Mouse (Mus musculus) myocyte (in vitro differentiated cells): ENCODE data around the gene Selp. TPM values are rescaled to one million over a fixed set of nuclear protein-coding genes. Genes with fewer than 3 reads are reported as not detected.

Experiments used
- H3K27me3 ChIP-seq: one replicate; pipeline ENCODE4 v1.6.1; 2011; ENCODE audit not compliant: control insufficient read depth, insufficient read depth, insufficient read length
- H3K36me3 ChIP-seq: one replicate; pipeline ENCODE4 v1.6.1; 2011; ENCODE audit not compliant: control insufficient read depth, insufficient read depth
- H3K4me2 ChIP-seq: one replicate; pipeline ENCODE4 v1.6.1; 2011; ENCODE audit warnings: low read depth, control low read depth
- H3K4me3 ChIP-seq: one replicate; pipeline ENCODE4 v1.5.1; 2011; ENCODE audit warnings: mild to moderate bottlenecking, control low read depth, moderate library complexity
- H3K79me2 ChIP-seq: one replicate; pipeline ENCODE4 v1.6.1; 2011; ENCODE audit not compliant: control insufficient read depth, insufficient read depth
- H3ac ChIP-seq: one replicate; pipeline ENCODE4 v1.6.1; 2011; ENCODE audit not compliant: control insufficient read depth, insufficient read length
- CEBPB ChIP-seq: IDR thresholded peaks from 2 replicates; pipeline ENCODE4 v1.6.1; 2011; ENCODE audit warnings: mild to moderate bottlenecking, moderate library complexity; ENCODE audit not compliant: poor library complexity, insufficient read depth, severe bottlenecking
- E2F4 ChIP-seq: IDR thresholded peaks from one replicate; pipeline ENCODE4 v1.6.1; 2011; ENCODE audit warnings: mild to moderate bottlenecking, control low read depth, moderate library complexity; ENCODE audit not compliant: insufficient read depth
- MAX ChIP-seq: IDR thresholded peaks from one replicate; pipeline ENCODE4 v1.6.1; 2011; ENCODE audit warnings: low read depth, mild to moderate bottlenecking, control low read depth
- MYOD1 ChIP-seq, 3 experiments: IDR thresholded peaks; one replicate each; pipeline ENCODE4 v1.6.1; 2011; ENCODE audit warnings: control low read depth in 2 of 3, low read depth in 2 of 3, mild to moderate bottlenecking in 2 of 3, moderate library complexity in 1 of 3; ENCODE audit not compliant: insufficient read length in 2 of 3, control insufficient read depth in 1 of 3
- MYOG ChIP-seq, 3 experiments: IDR thresholded peaks; one replicate each; pipeline ENCODE4 v1.6.1; 2011; ENCODE audit warnings: control low read depth in 2 of 3, low read depth in 2 of 3, mild to moderate bottlenecking in 2 of 3; ENCODE audit not compliant: insufficient read length in 2 of 3, control insufficient read depth in 1 of 3, insufficient read depth in 1 of 3
- POLR2A ChIP-seq: IDR thresholded peaks from one replicate; pipeline ENCODE4 v1.6.1; 2011; ENCODE audit warnings: low read depth, mild to moderate bottlenecking, control low read depth, moderate library complexity; ENCODE audit not compliant: insufficient read length
- POLR2AphosphoS2 ChIP-seq: IDR thresholded peaks from one replicate; pipeline ENCODE4 v1.6.1; 2011; ENCODE audit warnings: low read depth, control low read depth; ENCODE audit not compliant: insufficient read length
- REST ChIP-seq: IDR thresholded peaks from one replicate; pipeline ENCODE4 v1.6.1; 2011; ENCODE audit warnings: mild to moderate bottlenecking, control low read depth, moderate library complexity; ENCODE audit not compliant: insufficient read depth, insufficient read length
- SRF ChIP-seq: IDR thresholded peaks from one replicate; pipeline ENCODE4 v1.6.1; 2011; ENCODE audit warnings: low read depth; ENCODE audit not compliant: control insufficient read depth, insufficient read length
- TCF12 ChIP-seq: IDR thresholded peaks from one replicate; pipeline ENCODE4 v1.6.1; 2011; ENCODE audit warnings: mild to moderate bottlenecking, control low read depth; ENCODE audit not compliant: poor library complexity, insufficient read depth, severe bottlenecking
- TCF3 ChIP-seq: IDR thresholded peaks from one replicate; pipeline ENCODE4 v1.6.1; 2011; ENCODE audit warnings: low read depth, control low read depth; ENCODE audit not compliant: insufficient read length
- USF1 ChIP-seq: IDR thresholded peaks from one replicate; pipeline ENCODE4 v1.6.1; 2011; ENCODE audit warnings: low read depth, mild to moderate bottlenecking, control low read depth, moderate library complexity
- polyA plus RNA-seq: library from polyadenylated mRNA; unstranded; fragments of >200 nt; fragmentation: generic; extraction: Trizol; gene quantifications from one replicate; pipeline ENCODE4 v1.2.1, GENCODE M21; 2012; ENCODE audit warnings: missing spikeins

Selp gene
- polyA plus RNA-seq, 1 experiment: 0.14 TPM

DNA sequence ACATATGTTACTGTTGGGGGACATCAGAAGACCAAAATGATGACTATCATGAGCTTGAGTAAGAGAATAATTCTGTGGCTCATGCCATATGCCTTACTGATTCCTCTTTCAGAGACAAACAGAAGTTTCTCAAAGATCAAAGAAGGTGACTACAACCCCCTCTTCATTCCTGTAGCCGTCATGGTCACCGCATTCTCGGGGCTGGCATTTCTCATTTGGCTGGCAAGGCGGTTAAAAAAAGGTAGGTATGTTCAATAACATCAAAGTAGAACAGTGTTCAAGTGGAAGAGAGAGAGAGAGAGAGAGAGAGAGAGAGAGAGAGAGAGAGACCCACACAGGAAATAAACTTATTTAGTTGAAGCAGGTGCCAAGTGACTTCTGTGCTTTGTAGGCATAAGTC lies 43.1 kb upstream of the Selp start:
- no peaks in the 10 kb centered on the region for H3K27me3 ChIP-seq

DNA sequence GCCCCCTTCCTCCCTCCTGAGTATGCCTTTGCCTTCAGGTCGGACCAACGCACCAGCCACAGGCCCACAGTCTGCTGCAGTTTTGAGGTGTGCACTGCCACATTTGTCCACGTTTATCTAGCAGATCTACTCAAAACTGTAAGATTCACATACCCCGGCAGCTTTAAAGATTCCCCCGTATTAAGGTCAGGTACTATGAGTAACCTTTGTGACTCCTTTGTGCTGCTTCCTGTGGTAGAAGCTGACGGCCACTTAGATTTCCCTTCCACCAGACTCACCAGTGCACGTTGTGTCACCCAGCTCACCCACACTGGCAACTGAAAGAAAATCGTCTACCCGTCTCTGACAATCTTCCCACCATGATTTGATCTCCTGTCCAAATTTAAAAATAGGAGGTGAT lies 42.0 kb upstream of the Selp start:
- no peaks in the 10 kb centered on the region for H3K79me2 ChIP-seq
- H3K36me3 ChIP-seq: no peaks in the 10 kb centered on the region
- H3K27me3 ChIP-seq: no peaks in the 10 kb centered on the region
- no peak overlapping the region for H3K4me3 ChIP-seq
- H3K4me2 ChIP-seq: no peak overlapping the region
- TF ChIP-seq POLR2A (no peak), MYOD1 (IDR thresholded peaks at IDR 0.05; ENCODE audit: control insufficient read depth in 1 of 3, insufficient read length in 2 of 3, low read depth in 2 of 3) (no peak), CEBPB (no peak)
- H3ac ChIP-seq: no peak overlapping the region

More for the DNA sequence above, 43.1 kb upstream of the Selp start:
- Histone ChIP-seq H3K4me3 (no peak overlapping the region), H3K4me2 (no peak overlapping the region), H3K36me3 (no peaks in the 10 kb centered on the region), H3ac (no peak overlapping the region), H3K79me2 (no peaks in the 10 kb centered on the region)
- no peak for TF ChIP-seq MAX
- no peak for TF ChIP-seq POLR2A
- no peak for TF ChIP-seq E2F4
- no peak for TF ChIP-seq TCF12
- TF ChIP-seq REST: no peak
- TF ChIP-seq CEBPB: no peak
- TF ChIP-seq SRF: no peak
- TF ChIP-seq MYOD1 (IDR thresholded peaks at IDR 0.05; ENCODE audit: control insufficient read depth in 1 of 3, insufficient read length in 2 of 3, low read depth in 2 of 3): no peak
- no peak for TF ChIP-seq TCF3

GRCm38 (mm10) chr1:164073803-164074202 lies 41.3 kb upstream of the Selp start:
- H3K27me3 ChIP-seq: no peaks in the 10 kb centered on the region
- H3K36me3 ChIP-seq: no peaks in the 10 kb centered on the region
- H3K4me3 ChIP-seq: no peak overlapping the region
- H3ac ChIP-seq: no peak overlapping the region
- H3K79me2 ChIP-seq: no peaks in the 10 kb centered on the region
- H3K4me2 ChIP-seq: no peak overlapping the region
- TF ChIP-seq POLR2AphosphoS2: no peak
- no peak for TF ChIP-seq TCF12
- TF ChIP-seq E2F4: no peak
- TF ChIP-seq SRF: no peak
- TF ChIP-seq MYOG (IDR thresholded peaks at IDR 0.05; ENCODE audit: control insufficient read depth in 1 of 3, insufficient read depth in 1 of 3, insufficient read length in 2 of 3, low read depth in 2 of 3): no peak
- TF ChIP-seq POLR2A: no peak

GRCm38 (mm10) chr1:164074606-164075140 lies 40.4 kb upstream of the Selp start:
- Histone ChIP-seq H3K36me3 (no peaks in the 10 kb centered on the region), H3K4me3 (no peak overlapping the region), H3K27me3 (no peaks in the 10 kb centered on the region), H3K4me2 (no peak overlapping the region), H3K79me2 (no peaks in the 10 kb centered on the region), H3ac (no peak overlapping the region)
- TF ChIP-seq E2F4 (no peak), REST (no peak), MAX (no peak), USF1 (no peak), TCF12 (no peak)

- no peak overlapping the region for H3ac ChIP-seq
- H3K79me2 ChIP-seq: no peaks in the 10 kb centered on the region
- no peak overlapping the region for H3K4me2 ChIP-seq
- no peaks in the 10 kb centered on the region for H3K36me3 ChIP-seq
- H3K27me3 ChIP-seq: no peaks in the 10 kb centered on the region
- H3K4me3 ChIP-seq: no peak overlapping the region
- TF ChIP-seq MYOD1 (IDR thresholded peaks at IDR 0.05; ENCODE audit: control insufficient read depth in 1 of 3, insufficient read length in 2 of 3, low read depth in 2 of 3) (no peak), SRF (no peak), TCF3 (no peak), MYOG (IDR thresholded peaks at IDR 0.05; ENCODE audit: control insufficient read depth in 1 of 3, insufficient read depth in 1 of 3, insufficient read length in 2 of 3, low read depth in 2 of 3) (no peak), REST (no peak), TCF12 (no peak), E2F4 (no peak), USF1 (no peak), POLR2A (no peak), CEBPB (no peak)
Measured at GRCm38 (mm10) chr1:164075416-164075815, 39.6 kb upstream of the Selp start.

DNA sequence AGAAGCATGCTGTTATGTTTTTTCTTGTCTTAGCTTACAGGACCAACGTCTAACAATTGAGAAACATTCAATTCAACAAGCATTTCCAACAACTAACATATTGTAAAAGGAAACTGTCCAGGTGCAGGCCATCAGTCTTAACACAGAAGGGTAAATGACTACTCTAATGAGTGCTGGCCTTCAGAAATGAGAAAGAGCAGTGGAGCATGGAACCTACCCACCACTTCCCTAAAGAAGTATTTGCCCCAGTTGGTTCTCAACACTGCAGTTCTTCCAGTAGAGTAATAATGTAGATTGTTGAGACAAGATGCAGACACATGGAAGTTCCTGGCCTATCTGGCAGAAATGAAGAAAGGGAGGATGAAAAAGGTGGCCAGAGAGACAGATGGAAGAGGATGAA lies 38.6 kb upstream of the Selp start:
- no peaks in the 10 kb centered on the region for H3K79me2 ChIP-seq
- H3K4me2 ChIP-seq: no peak overlapping the region
- no peaks in the 10 kb centered on the region for H3K36me3 ChIP-seq
- H3K27me3 ChIP-seq: no peaks in the 10 kb centered on the region
- no peak overlapping the region for H3K4me3 ChIP-seq
- H3ac ChIP-seq: no peak overlapping the region
- no peak for TF ChIP-seq MYOG (IDR thresholded peaks at IDR 0.05; ENCODE audit: control insufficient read depth in 1 of 3, insufficient read depth in 1 of 3, insufficient read length in 2 of 3, low read depth in 2 of 3)
- TF ChIP-seq MAX: no peak
- TF ChIP-seq MYOD1 (IDR thresholded peaks at IDR 0.05; ENCODE audit: control insufficient read depth in 1 of 3, insufficient read length in 2 of 3, low read depth in 2 of 3): no peak
- TF ChIP-seq POLR2AphosphoS2: no peak
- no peak for TF ChIP-seq TCF3
- TF ChIP-seq CEBPB: no peak
- TF ChIP-seq USF1: no peak
- no peak for TF ChIP-seq TCF12
